Mouse (Mus musculus): ENCODE results near the gene Ikbip. TPM values are rescaled to one million over a fixed set of nuclear protein-coding genes. Genes with fewer than 3 reads are reported as not detected.

Ikbip gene
- polyA plus RNA-seq, 1 experiment from 2014 or later, result 9.6 TPM

- H3K9me3 ChIP-seq (replicated peaks; ENCODE audit: control insufficient read depth, low read length), result no peaks in the 10 kb centered on the region
- WGBS, result 73% methylated on average over 10 of the region's 10 CpGs
- H3K4me1 ChIP-seq (ENCODE audit: control insufficient read depth, insufficient read depth, low read length), result no peaks in the 10 kb centered on the region
- no peak overlapping the region for H3K4me3 ChIP-seq (ENCODE audit: low read depth, low read length)
- no peak for DNase-seq (ENCODE audit: low spot score)
- no peak overlapping the region for H3K9ac ChIP-seq (ENCODE audit: low read length)
- ATAC-seq, result no peak
- no peak overlapping the region for H3K27ac ChIP-seq (ENCODE audit: low read depth, low read length)
- no peaks in the 10 kb centered on the region for H3K27me3 ChIP-seq (replicated peaks; ENCODE audit: control insufficient read depth, insufficient read depth, low read length)
- H3K36me3 ChIP-seq (ENCODE audit: control insufficient read depth, insufficient read depth, low read length), result peaks cover 22% of the 10 kb centered on the region
- no peak overlapping the region for H3K4me2 ChIP-seq (ENCODE audit: low read length)
These were observed 60.0 kb downstream of the Ikbip start for GRCm38 (mm10) chr10:91142654-91143191.

DNA sequence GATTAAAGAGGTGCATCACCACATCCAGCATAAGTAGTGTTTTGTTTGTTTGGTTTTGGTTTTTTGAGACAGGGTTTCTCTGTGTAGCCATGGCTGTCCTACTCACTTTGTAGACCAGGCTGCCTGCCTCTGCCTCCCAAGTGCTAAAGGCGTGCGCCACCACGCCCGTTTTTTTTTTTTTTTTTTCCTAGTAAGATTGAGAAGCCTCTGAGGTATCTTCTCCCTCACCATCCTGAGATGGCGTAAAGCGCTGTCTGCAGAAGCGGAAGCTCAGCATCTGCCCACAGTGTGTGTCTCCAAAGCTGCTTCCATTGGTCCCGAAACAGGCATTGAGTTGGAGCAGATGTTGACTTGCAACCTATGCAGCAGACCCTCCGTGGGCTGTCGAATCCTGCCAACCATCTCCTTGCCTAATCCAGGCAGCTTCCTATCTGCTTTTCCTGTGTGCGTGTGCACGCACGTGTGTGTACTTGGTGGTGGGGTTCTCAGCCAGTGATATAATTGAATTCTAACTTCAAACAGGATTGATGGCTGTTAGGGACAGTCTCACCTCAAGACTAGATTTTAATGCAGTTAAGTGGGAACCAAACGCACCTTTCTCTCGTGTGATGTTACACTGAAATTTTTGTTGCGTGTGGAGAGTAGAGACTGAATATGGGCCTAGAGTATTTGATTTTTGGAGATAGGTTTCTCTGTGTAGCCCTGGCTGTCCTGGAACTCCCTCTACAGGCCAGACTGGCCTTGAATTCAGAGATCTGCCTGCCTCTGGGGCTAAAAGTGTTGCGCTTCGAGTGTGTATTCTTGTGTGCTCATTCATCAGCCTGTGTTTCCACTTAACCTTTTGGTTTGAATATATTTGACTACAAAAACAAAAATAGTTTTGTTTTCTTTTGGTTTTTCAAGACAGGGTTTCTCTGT is 60.8 kb downstream of the Ikbip start:
- Histone ChIP-seq H3K27ac (ENCODE audit: low read depth, low read length) (no peak overlapping the region), H3K27me3 (replicated peaks; ENCODE audit: control insufficient read depth, insufficient read depth, low read length) (no peaks in the 10 kb centered on the region), H3K4me2 (ENCODE audit: low read length) (no peak overlapping the region), H3K36me3 (ENCODE audit: control insufficient read depth, insufficient read depth, low read length) (peaks cover 25% of the 10 kb centered on the region), H3K9me3 (replicated peaks; ENCODE audit: control insufficient read depth, low read length) (no peaks in the 10 kb centered on the region), H3K4me1 (ENCODE audit: control insufficient read depth, insufficient read depth, low read length) (no peaks in the 10 kb centered on the region), H3K4me3 (ENCODE audit: low read depth, low read length) (no peak overlapping the region), H3K9ac (ENCODE audit: low read length) (no peak overlapping the region)
- DNase-seq (ENCODE audit: low spot score) (no peak), ATAC-seq (no peak)
- 78% methylated on average over 18 of the region's 18 CpGs for WGBS

- WGBS, result 96% methylated on average over 7 of the region's 7 CpGs
- ATAC-seq (no peak), DNase-seq (ENCODE audit: low spot score) (no peak)
- H3K36me3 ChIP-seq (ENCODE audit: control insufficient read depth, insufficient read depth, low read length), result peaks cover 44% of the 10 kb centered on the region
- H3K9me3 ChIP-seq (replicated peaks; ENCODE audit: control insufficient read depth, low read length), result no peaks in the 10 kb centered on the region
- H3K27ac ChIP-seq (ENCODE audit: low read depth, low read length), result no peak overlapping the region
- no peak overlapping the region for H3K4me2 ChIP-seq (ENCODE audit: low read length)
- H3K4me3 ChIP-seq (ENCODE audit: low read depth, low read length), result no peak overlapping the region
- no peaks in the 10 kb centered on the region for H3K4me1 ChIP-seq (ENCODE audit: control insufficient read depth, insufficient read depth, low read length)
- no peaks in the 10 kb centered on the region for H3K27me3 ChIP-seq (replicated peaks; ENCODE audit: control insufficient read depth, insufficient read depth, low read length)
- H3K9ac ChIP-seq (ENCODE audit: low read length), result no peak overlapping the region
These were observed 62.7 kb downstream of the Ikbip start for GRCm38 (mm10) chr10:91145413-91145812.

Other genes with a start within 250 kb of the Ikbip start
- gene Apaf1, start 170 bp upstream of the Ikbip start, polyA plus RNA-seq (2014; fragmentation: Nextera tagmentation; extraction: Ambion mirVana), result 21.2 and 22.9 TPM in 2 replicates
- 489 and 493 TPM in 2 replicates for gene Slc25a3, start 41.1 kb downstream of the Ikbip start, polyA plus RNA-seq (2014; fragmentation: Nextera tagmentation; extraction: Ambion mirVana)
- gene Tmpo, start 98.4 kb downstream of the Ikbip start, polyA plus RNA-seq (2014; fragmentation: Nextera tagmentation; extraction: Ambion mirVana), result 157 and 165 TPM in 2 replicates

Data from forebrain, embryonic 14.5 days (tissue).